Mouse (Mus musculus) stomach, postnatal 0 days (tissue): ENCODE data around the gene Mrvi1.

Source experiments
- CTCF ChIP-seq: IDR thresholded peaks from 2 replicates; pipeline ENCODE4 v1.5.1; 2016; ENCODE audit warnings: antibody characterized with exemption, low read depth, mild to moderate bottlenecking, moderate library complexity
- EP300 ChIP-seq: optimal IDR thresholded peaks from 2 replicates; pipeline ENCODE3; 2016; ENCODE audit warnings: antibody characterized with exemption

- TF ChIP-seq CTCF (no peak), EP300 (no peak)
Measured at GRCm38 (mm10) chr7:110985581-110986265, 3.5 kb upstream of the Mrvi1 start.
